Mouse (Mus musculus): ENCODE measurements around the gene Ankrd54.

Ankrd54 gene

GRCm38 (mm10) chr15:79018191-79018590 lies 44.5 kb downstream of the Ankrd54 start:
- DNase-seq (ENCODE audit: low read depth, low spot score), result no peak

GRCm38 (mm10) chr15:79013382-79013781 lies 49.3 kb downstream of the Ankrd54 start:
- DNase-seq (ENCODE audit: low read depth, low spot score), result no peak

- no peak for DNase-seq (ENCODE audit: low read depth, low spot score)
These were observed 51.1 kb downstream of the Ankrd54 start for GRCm38 (mm10) chr15:79011550-79011949.

GRCm38 (mm10) chr15:79009734-79010133 lies 53.0 kb downstream of the Ankrd54 start:
- no peak for DNase-seq (ENCODE audit: low read depth, low spot score)

- DNase-seq (ENCODE audit: low read depth, low spot score), result peak; percentile 43
These were observed 54.9 kb downstream of the Ankrd54 start for GRCm38 (mm10) chr15:79007836-79008235.

- DNase-seq (ENCODE audit: low read depth, low spot score), result no peak
These were observed 55.6 kb downstream of the Ankrd54 start for GRCm38 (mm10) chr15:79007059-79007458.

GRCm38 (mm10) chr15:79006638-79007037 lies 56.1 kb downstream of the Ankrd54 start:
- DNase-seq (ENCODE audit: low read depth, low spot score), result peak; percentile 37

GRCm38 (mm10) chr15:79005581-79005980 lies 57.1 kb downstream of the Ankrd54 start:
- no peak for DNase-seq (ENCODE audit: low read depth, low spot score)

Data from A20 (cell line).